Mouse (Mus musculus) MEL (cell line): Measurements from ENCODE around the gene Ly6g6c.

Source experiments
- CHD2 ChIP-seq: IDR thresholded peaks from 2 replicates; pipeline ENCODE4 v1.6.1; 2011; ENCODE audit warnings: low read length, improper control_type of control experiment
- CTCF ChIP-seq, 3 experiments: IDR thresholded peaks in 2 of 3; conservative IDR thresholded peaks in 1 of 3; 2 replicates each; pipeline ENCODE4 v1.5.1; 2011 to 2012; ENCODE audit warnings: low read length in 3 of 3, low read depth in 2 of 3, mild to moderate bottlenecking in 2 of 3, improper control_type of control experiment in 1 of 3, inconsistent platforms in 1 of 3, mixed read lengths in 1 of 3, moderate library complexity in 1 of 3; ENCODE audit not compliant: control insufficient read depth in 1 of 3, insufficient read depth in 1 of 3, poor library complexity in 1 of 3, severe bottlenecking in 1 of 3
- EP300 ChIP-seq, 2 experiments: IDR thresholded peaks; 2 replicates each; pipeline ENCODE4 v1.6.1; 2011; ENCODE audit warnings: improper control_type of control experiment in 2 of 2, low read length in 2 of 2, low read depth in 1 of 2, mild to moderate bottlenecking in 1 of 2
- JUND ChIP-seq: IDR thresholded peaks from 2 replicates; pipeline ENCODE4 v1.6.1; 2011; ENCODE audit warnings: low read depth, mild to moderate bottlenecking, improper control_type of control experiment, low read length
- MAFK ChIP-seq: IDR thresholded peaks from 2 replicates; pipeline ENCODE4 v1.6.1; 2011; ENCODE audit warnings: low read depth, mild to moderate bottlenecking, low read length, improper control_type of control experiment, borderline replicate concordance
- MEF2A ChIP-seq: IDR thresholded peaks from 2 replicates; pipeline ENCODE4 v1.6.1; 2014; ENCODE audit warnings: low read depth, mild to moderate bottlenecking, inconsistent platforms, low read length, improper control_type of control experiment; ENCODE audit not compliant: poor library complexity, insufficient replicate concordance, severe bottlenecking; ENCODE audit errors: extremely low read depth
- MXI1 ChIP-seq: IDR thresholded peaks from 2 replicates; pipeline ENCODE4 v1.6.1; 2011; ENCODE audit warnings: mild to moderate bottlenecking, low read depth, low read length, improper control_type of control experiment
- POLR2A ChIP-seq, 2 experiments: IDR thresholded peaks; 2 replicates each; pipeline ENCODE4 v1.6.1; 2011 to 2012; ENCODE audit warnings: low read length in 2 of 2, mild to moderate bottlenecking in 2 of 2, control low read depth in 1 of 2, improper control_type of control experiment in 1 of 2, low read depth in 1 of 2, moderate library complexity in 1 of 2; ENCODE audit not compliant: control insufficient read depth in 1 of 2, insufficient read depth in 1 of 2, poor library complexity in 1 of 2
- TCF12 ChIP-seq: IDR thresholded peaks from 2 replicates; pipeline ENCODE4 v1.6.1; 2014; ENCODE audit warnings: low read depth, mild to moderate bottlenecking, inconsistent platforms, low read length, improper control_type of control experiment, moderate library complexity
- ZKSCAN1 ChIP-seq: IDR thresholded peaks from 2 replicates; pipeline ENCODE4 v1.6.1; 2012; ENCODE audit warnings: low read depth, mild to moderate bottlenecking, inconsistent platforms, low read length, improper control_type of control experiment, moderate library complexity

DNA sequence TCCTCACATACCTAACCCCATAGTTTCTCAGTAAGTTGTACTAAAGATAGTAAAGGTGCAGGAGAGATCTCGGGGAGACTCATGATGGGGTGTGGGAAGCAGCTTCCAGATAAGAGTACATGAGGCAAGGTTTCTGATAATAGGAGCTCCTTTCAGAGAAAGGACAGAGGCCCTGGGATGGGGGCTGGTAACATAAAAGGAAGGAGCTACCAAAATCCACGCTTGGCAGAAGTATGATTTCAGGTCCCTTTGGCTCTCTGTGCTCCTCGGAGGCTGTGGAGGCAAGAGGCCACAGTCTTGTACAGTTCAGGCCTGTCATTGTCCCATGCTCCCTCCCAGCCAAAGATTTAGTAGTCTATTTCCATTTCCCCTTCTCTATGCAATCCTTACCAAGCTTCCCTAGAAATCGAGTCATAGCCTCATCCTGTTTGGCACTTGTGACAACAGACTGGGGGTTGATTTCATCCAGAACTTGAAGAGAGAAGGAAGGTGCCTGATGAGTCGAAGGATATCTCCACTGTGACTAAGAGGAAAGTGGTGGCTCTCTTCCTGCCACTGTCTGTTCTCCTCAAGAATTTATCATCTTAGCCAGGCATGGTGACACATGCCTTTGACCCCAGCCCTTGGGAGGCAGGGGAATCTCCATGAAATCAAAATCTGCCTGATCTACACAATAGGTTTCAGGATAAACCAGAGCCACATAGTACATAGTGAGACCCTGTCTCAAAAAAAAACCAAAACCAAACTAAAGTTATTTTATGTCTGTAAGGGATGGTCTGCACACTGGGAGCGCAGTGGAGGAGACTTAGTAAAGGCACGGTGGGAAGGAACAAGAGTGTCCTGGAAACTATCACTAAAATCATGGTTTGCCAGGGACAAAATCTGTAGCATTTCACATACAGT lies 20.0 kb upstream of the Ly6g6c start:
- no peak for TF ChIP-seq MEF2A
- peak; percentile 74 to 89 for TF ChIP-seq EP300 (IDR thresholded peaks at IDR 0.05; ENCODE audit: low read depth in 1 of 2, low read length in 2 of 2)
- peak; percentile 59 for TF ChIP-seq CHD2
- TF ChIP-seq TCF12: peak; percentile 75
- no peak for TF ChIP-seq CTCF (IDR thresholded peaks at IDR 0.05 in 2 of 3, conservative IDR thresholded peaks at IDR 0.05 in 1 of 3; ENCODE audit: control insufficient read depth in 1 of 3, insufficient read depth in 1 of 3, low read depth in 2 of 3, low read length in 3 of 3, poor library complexity in 1 of 3, severe bottlenecking in 1 of 3)
- TF ChIP-seq POLR2A (IDR thresholded peaks at IDR 0.05; ENCODE audit: control insufficient read depth in 1 of 2, insufficient read depth in 1 of 2, low read depth in 1 of 2, low read length in 2 of 2, poor library complexity in 1 of 2): peak in 1 of 2 experiments; percentile 58; a peak in 2 of 4 replicates
- 0 out of 2 replicates have a peak, but pooled peaks have one; percentile 6 for TF ChIP-seq JUND
- TF ChIP-seq MAFK: no peak
- TF ChIP-seq MXI1: peak; percentile 43; the same call in 1 of the 2 replicates
- TF ChIP-seq ZKSCAN1: no peak
